In the genomic region with DNA sequence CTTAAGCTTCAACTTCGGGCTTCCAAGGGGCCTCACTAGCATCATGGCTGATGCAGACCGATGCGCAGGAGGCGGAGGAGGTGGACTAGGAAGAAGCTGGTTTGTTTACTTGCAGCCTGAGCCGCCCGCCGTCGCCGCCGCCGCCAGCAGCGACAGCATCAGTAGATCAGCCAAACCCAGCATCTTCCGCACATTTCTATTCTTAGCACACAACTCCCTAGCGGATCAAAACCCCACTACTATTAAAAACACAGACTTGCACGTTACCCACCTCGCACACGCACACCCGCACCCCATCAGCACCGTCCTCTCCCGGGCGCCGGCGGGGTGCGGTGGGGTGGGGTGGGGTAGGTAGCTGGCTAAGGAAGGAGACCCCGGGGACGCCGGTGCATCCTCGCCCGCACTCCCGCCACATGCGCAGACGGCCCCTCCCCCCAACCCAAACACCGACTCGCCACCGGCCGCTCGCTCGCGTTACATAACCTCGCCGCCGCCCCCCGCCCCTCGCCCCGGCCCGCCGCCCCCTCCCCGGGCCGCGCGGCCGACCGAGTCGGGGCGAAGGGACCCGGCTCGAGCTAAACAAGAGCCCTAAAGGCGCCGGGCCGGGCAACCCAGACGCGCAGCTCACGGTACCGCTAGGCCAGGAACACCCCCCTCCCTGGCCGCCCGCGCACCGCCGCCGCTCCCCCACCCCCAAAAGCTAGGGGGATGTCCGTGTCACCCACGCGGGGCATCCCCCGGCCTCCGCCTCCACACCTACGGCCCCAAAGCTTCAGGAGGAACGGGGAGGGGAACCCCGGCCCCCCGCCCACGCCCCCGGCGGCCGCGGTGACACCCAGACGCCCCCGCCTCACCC, we compare ENCODE assay signal across 8 mouse cellular contexts. TPM values are rescaled to one million over a fixed set of nuclear protein-coding genes. Genes with fewer than 3 reads are reported as not detected.
DNase-seq lines count a peak whose midpoint lies in the region; ATAC-seq and TF ChIP-seq lines count a peak whose summit lies in the region.

No protein-coding gene starts in this region.

- peaks cover 2 to 11% of the 10 kb centered on the region in 2 experiments; a peak in 3 of 4 replicates for H3K4me1 ChIP-seq in MEL (ENCODE audit: control insufficient read depth in 1 of 2, insufficient read depth in 2 of 2, low read length in 2 of 2)
- peaks cover 7% of the 10 kb centered on the region for H3K4me1 ChIP-seq in lung, embryonic 16.5 days (replicated peaks; ENCODE audit: control insufficient read depth, insufficient read depth, low read length)

- WGBS in lung, embryonic 16.5 days = under 1% methylated on average over 76 of the region's 86 CpGs

- H3K4me3 ChIP-seq in MEL (ENCODE audit: control insufficient read depth in 1 of 2, insufficient read depth in 1 of 2, low read depth in 2 of 2, low read length in 2 of 2) = peak overlapping the region; percentile 61 to 67
- peak overlapping the region; percentile 96 for H3K4me3 ChIP-seq in lung, embryonic 16.5 days (ENCODE audit: low read length)

- 0 out of 4 replicates have a peak, but pooled peaks of 1 of the 2 experiments have one; percentile 11 for TF ChIP-seq POLR2A in MEL (IDR thresholded peaks at IDR 0.05; ENCODE audit: control insufficient read depth in 1 of 2, insufficient read depth in 1 of 2, low read depth in 1 of 2, low read length in 2 of 2, poor library complexity in 1 of 2)

- H3K27me3 ChIP-seq in MEL (ENCODE audit: control insufficient read depth in 1 of 2, insufficient read depth in 2 of 2, low read length in 2 of 2) = no peaks in the 10 kb centered on the region
- H3K27me3 ChIP-seq in lung, embryonic 16.5 days (ENCODE audit: control insufficient read depth, insufficient read depth, low read depth, low read length) = no peaks in the 10 kb centered on the region

- TF ChIP-seq EP300 in MEL (IDR thresholded peaks at IDR 0.05; ENCODE audit: low read depth in 1 of 2, low read length in 2 of 2) = no peak; a peak in 1 of 4 replicates

- DNase-seq in MEL (ENCODE audit: low read depth, low spot score) = peak; percentile 90
- DNase-seq in cerebellum, adult 8-10 months = peak; percentile 65
- DNase-seq in forelimb bud, embryonic 11.5 days (ENCODE audit: low read depth, low spot score) = peak; percentile 43
- peak; percentile 87 for DNase-seq in layer of hippocampus, adult 9-11 months
- peak; percentile 25 for DNase-seq in ovary, postnatal 10 days (ENCODE audit: low spot score)
- DNase-seq in thymus, postnatal 0 days (ENCODE audit: low spot score) = peak; percentile 62

- H3K79me2 ChIP-seq in MEL (ENCODE audit: control insufficient read depth, insufficient read depth, low read length, poor library complexity) = peaks cover 10% of the 10 kb centered on the region; the same call in 1 of the 2 replicates

- peak; percentile 64 to 72 for ATAC-seq in hematopoietic stem cell, adult 5-6 weeks (replicated peaks in 1 of 2; ENCODE audit: insufficient read depth in 1 of 2, low FRiP score in 2 of 2, low TSS enrichment in 1 of 2, low read depth in 1 of 2, poor library complexity in 2 of 2, severe bottlenecking in 2 of 2)
- ATAC-seq in lung, embryonic 16.5 days (ENCODE audit: low read depth) = peak; percentile 48

- no peak for TF ChIP-seq RAD21 in MEL (IDR thresholded peaks at IDR 0.05; ENCODE audit: low read depth, low read length)

- peak overlapping the region; percentile 95 for H3K4me2 ChIP-seq in lung, embryonic 16.5 days (ENCODE audit: low read depth, low read length)

- H3K36me3 ChIP-seq in MEL (ENCODE audit: control insufficient read depth in 1 of 2, insufficient read depth in 2 of 2, low read length in 2 of 2) = peaks cover 0 to 7% of the 10 kb centered on the region in 2 experiments; a peak in 2 of 4 replicates
- no peaks in the 10 kb centered on the region for H3K36me3 ChIP-seq in lung, embryonic 16.5 days (ENCODE audit: control insufficient read depth, insufficient read depth, low read length)

- H3K9me3 ChIP-seq in MEL (replicated peaks; ENCODE audit: insufficient read depth, low read length) = no peaks in the 10 kb centered on the region
- H3K9me3 ChIP-seq in lung, embryonic 16.5 days (ENCODE audit: control insufficient read depth, low read length) = no peaks in the 10 kb centered on the region

- peak overlapping the region; percentile 73 for H3K9ac ChIP-seq in MEL (ENCODE audit: control insufficient read depth, low read depth, low read length, poor library complexity, severe bottlenecking)
- H3K9ac ChIP-seq in lung, embryonic 16.5 days (ENCODE audit: low read length) = peak overlapping the region; percentile 88

- peak overlapping the region; percentile 28 for H3K27ac ChIP-seq in MEL (ENCODE audit: control insufficient read depth, low read depth, low read length)
- H3K27ac ChIP-seq in lung, embryonic 16.5 days (ENCODE audit: low read length) = peak overlapping the region; percentile 95

- no peak for TF ChIP-seq CTCF in MEL (IDR thresholded peaks at IDR 0.05 in 2 of 3, conservative IDR thresholded peaks at IDR 0.05 in 1 of 3; ENCODE audit: control insufficient read depth in 1 of 3, insufficient read depth in 1 of 3, low read depth in 2 of 3, low read length in 3 of 3, poor library complexity in 1 of 3, severe bottlenecking in 1 of 3)

TF ChIP-seq in MEL, 35 proteins besides CTCF, POLR2A, EP300 and RAD21:
- no peak for TF ChIP-seq GABPA (IDR thresholded peaks at IDR 0.05; ENCODE audit: low read depth, low read length)
- TF ChIP-seq SMC3 (IDR thresholded peaks at IDR 0.05; ENCODE audit: low read depth, low read length) = no peak
- TF ChIP-seq MEF2A (IDR thresholded peaks at IDR 0.05; ENCODE audit: extremely low read depth, insufficient replicate concordance, low read depth, low read length, poor library complexity, severe bottlenecking) = peak; percentile 85; the same call in 1 of the 2 replicates
- TF ChIP-seq ETS1 (IDR thresholded peaks at IDR 0.05; ENCODE audit: low read depth, low read length) = peak; percentile 33; the same call in 1 of the 2 replicates
- no peak for TF ChIP-seq USF2 (IDR thresholded peaks at IDR 0.05; ENCODE audit: borderline replicate concordance in 1 of 2, insufficient read depth in 1 of 2, low read depth in 1 of 2, low read length in 2 of 2)
- peak; percentile 62; the same call in 1 of the 2 replicates for TF ChIP-seq SIN3A (IDR thresholded peaks at IDR 0.05; ENCODE audit: low read length)
- no peak for TF ChIP-seq KAT2A (conservative IDR thresholded peaks at IDR 0.05; ENCODE audit: low read depth, low read length)
- TF ChIP-seq MAZ (IDR thresholded peaks at IDR 0.05; ENCODE audit: low read depth, low read length) = peak; percentile 26; the same call in 1 of the 2 replicates
- TF ChIP-seq MXI1 (IDR thresholded peaks at IDR 0.05; ENCODE audit: low read depth, low read length) = peak; percentile 26; the same call in 1 of the 2 replicates
- TF ChIP-seq ZNF384 (IDR thresholded peaks at IDR 0.05; ENCODE audit: low read depth, low read length) = no peak; the same call in 1 of the 2 replicates
- TF ChIP-seq NELFE (IDR thresholded peaks at IDR 0.05; ENCODE audit: low read depth, low read length) = no peak
- TF ChIP-seq NRF1 (IDR thresholded peaks at IDR 0.05; ENCODE audit: insufficient read depth, low read depth, low read length, poor library complexity, severe bottlenecking) = no peak
- no peak for TF ChIP-seq HCFC1 (IDR thresholded peaks at IDR 0.05; ENCODE audit: low read depth, low read length)
- no peak for TF ChIP-seq CHD2 (IDR thresholded peaks at IDR 0.05; ENCODE audit: low read length)
- peak; percentile 37; the same call in 1 of the 2 replicates for TF ChIP-seq RCOR1 (IDR thresholded peaks at IDR 0.05; ENCODE audit: low read depth, low read length)
- TF ChIP-seq MAFK (IDR thresholded peaks at IDR 0.05; ENCODE audit: borderline replicate concordance, low read depth, low read length) = no peak
- 0 out of 2 replicates have a peak, but pooled peaks have one; percentile 15 for TF ChIP-seq MAX (IDR thresholded peaks at IDR 0.05; ENCODE audit: low read length)

RNA-seq across cellular contexts. Expression of gene Akt3, which starts 0.6 kb away (rescaled TPM):
- 3.2 and 3.5 TPM in 2 replicates for total RNA-seq in MEL (2012; rRNA removed)
- 1 to 10 TPM in 1 of 2 experiments, not detected in 1; 6.2 TPM for polyA plus RNA-seq in MEL (2012; ENCODE audit: insufficient read depth in 1 of 2, insufficient read length in 2 of 2, low read depth in 1 of 2, low replicate concordance in 2 of 2, missing spikeins in 1 of 2)
- total RNA-seq in hematopoietic stem cell, adult 5-6 weeks (2017) = 113 and 124 TPM in 2 replicates
- 4.1 and 5.1 TPM in 2 replicates for polyA plus RNA-seq in lung, embryonic 16.5 days (2015; fragmentation: Nextera tagmentation; extraction: Ambion mirVana)
- polyA plus RNA-seq in thymus, postnatal 0 days (2015; fragmentation: Nextera tagmentation; extraction: Ambion mirVana) = 1.9 and 2.1 TPM in 2 replicates

Comparison
In these comparisons a context has a peak if more than half of its experiments do, and no peak if none do; other contexts are left out.
1. Peak in every context shown above with its lines: DNase-seq, ATAC-seq, H3K4me3 ChIP-seq and H3K27ac ChIP-seq.
2. DNase-seq: peak in every context shown above with its lines; median percentile 90 in MEL; 87 in layer of hippocampus, adult 9-11 months; 65 in cerebellum, adult 8-10 months; 62 in thymus, postnatal 0 days; 43 in forelimb bud, embryonic 11.5 days; 25 in ovary, postnatal 10 days.